Mouse (Mus musculus) inflammation-experienced regulatory T-cells (primary cell): ENCODE results near the gene Smoc2. TPM values are rescaled to one million over a fixed set of nuclear protein-coding genes. Genes with fewer than 3 reads are reported as not detected.

Experiments
- polyA plus RNA-seq, 2 experiments: library from polyadenylated mRNA; unstranded; fragments of 100-300 nt; shearing (Covaris generic); gene quantifications; one replicate each; pipeline ENCODE4 v1.2.1; 2017

The Smoc2 gene
- polyA plus RNA-seq, result 1 to 10 TPM in 1 of 2 experiments, under 1 TPM in 1; 0.07 to 4.7 TPM

DNA sequence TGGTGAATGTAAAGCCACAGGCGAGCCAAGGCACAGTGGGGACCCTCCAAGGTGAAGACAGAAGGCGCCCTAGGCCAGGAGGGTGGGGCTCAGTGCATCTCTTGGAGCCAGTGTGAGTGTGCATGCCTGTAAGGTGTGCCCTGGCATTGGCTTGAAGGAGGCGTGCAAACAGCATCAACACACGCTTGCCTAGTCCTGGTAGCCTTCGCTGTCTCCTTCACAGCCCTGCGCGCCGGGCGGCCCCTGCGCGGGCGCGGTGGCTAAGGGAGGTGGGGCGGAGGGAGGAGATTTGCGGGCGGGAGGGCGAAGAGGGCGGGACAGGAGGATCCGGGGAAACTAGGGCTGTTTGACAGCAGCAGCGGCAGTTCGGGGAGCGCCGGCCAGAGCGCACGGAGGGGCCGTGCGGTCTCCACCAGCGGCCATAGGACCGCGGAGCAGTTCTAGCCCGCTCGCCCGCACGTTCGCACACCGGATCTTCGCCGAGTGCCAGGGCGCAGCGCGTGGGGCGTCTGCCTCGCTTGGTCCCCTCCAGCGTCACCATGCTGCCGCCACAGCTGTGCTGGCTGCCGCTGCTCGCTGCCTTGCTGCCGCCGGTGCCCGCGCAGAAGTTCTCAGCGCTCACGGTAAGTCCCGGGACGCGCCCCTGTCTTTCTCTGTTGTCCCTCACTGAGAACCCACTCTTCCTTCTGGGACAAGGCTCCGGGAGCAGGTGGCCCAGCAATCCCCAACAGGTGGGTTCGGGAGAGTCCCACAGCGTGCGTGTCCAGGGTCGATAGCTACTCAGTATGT is at the start of gene Smoc2:
TSS of gene Smoc2 (plus strand) at position 330 of the 789 bp plus-strand sequence.

Other genes starting within 250 kb of the Smoc2 start
- gene Gm7358, start 220.0 kb upstream of the Smoc2 start, polyA plus RNA-seq, result not detected
- gene Dact2, start 75.2 kb upstream of the Smoc2 start, polyA plus RNA-seq, result under 1 TPM in 1 of 2 experiments, not detected in 1; 0.33 TPM